Mouse (Mus musculus) hindbrain, postnatal 0 days (tissue): ENCODE results near the gene C1qa. TPM values are rescaled to one million over a fixed set of nuclear protein-coding genes. Genes with fewer than 3 reads are reported as not detected.
A peak's percentile ranks its signal among the peaks of the same experiment; 100 is the strongest.

ENCODE experiments used
- ATAC-seq: fragments of 200-750 bp; cut with Nextera tagmentation; 2 replicates; pipeline ENCODE4 v1.8.0; 2017; ENCODE audit warnings: mild to moderate bottlenecking, moderate TSS enrichment, moderate library complexity
- DNase-seq: peaks from one replicate; pipeline ENCODE4 v3.0.0-alpha.2; 2015; ENCODE audit warnings: low spot score
- H3K27ac ChIP-seq: fragments of 300-500 bp; sonication (generic); 2 replicates; pipeline ENCODE4 v1.5.1; 2014; ENCODE audit warnings: mild to moderate bottlenecking
- H3K27me3 ChIP-seq: fragments of 300-500 bp; sonication (generic); 2 replicates; pipeline ENCODE4 v1.6.1; 2014; ENCODE audit warnings: low read length, mixed read lengths; ENCODE audit not compliant: insufficient read depth
- H3K36me3 ChIP-seq: fragments of 300-500 bp; sonication (generic); 2 replicates; pipeline ENCODE4 v1.6.1; 2014; ENCODE audit warnings: low read length, mixed read lengths; ENCODE audit not compliant: insufficient read depth
- H3K4me1 ChIP-seq: fragments of 300-500 bp; sonication (generic); 2 replicates; pipeline ENCODE4 v1.6.1; 2014; ENCODE audit warnings: antibody characterized with exemption, low read length, mixed read lengths; ENCODE audit not compliant: insufficient read depth
- H3K4me2 ChIP-seq: fragments of 300-500 bp; sonication (generic); 2 replicates; pipeline ENCODE4 v1.6.1; 2014; ENCODE audit warnings: low read depth, mild to moderate bottlenecking, low read length, moderate library complexity, mixed read lengths
- H3K4me3 ChIP-seq: fragments of 300-500 bp; sonication (generic); 2 replicates; pipeline ENCODE4 v1.5.1; 2014; ENCODE audit warnings: low read length
- H3K9ac ChIP-seq: fragments of 300-500 bp; sonication (generic); replicated peaks from 2 replicates; pipeline ENCODE4 v1.6.1; 2014; ENCODE audit warnings: mild to moderate bottlenecking, low read length, moderate library complexity, mixed read lengths
- H3K9me3 ChIP-seq: fragments of 300-500 bp; sonication (generic); 2 replicates; pipeline ENCODE4 v1.6.1; 2016; ENCODE audit warnings: low read length, mixed read lengths
- CTCF ChIP-seq: IDR thresholded peaks from 2 replicates; pipeline ENCODE4 v1.5.1; 2016; ENCODE audit warnings: antibody characterized with exemption, control low read depth, low read depth
- WGBS: fragments of 180-500 bp; shearing (Covaris S2); extraction: QIAGEN DNeasy Blood & Tissue Kit; methylation state at CpG from one replicate; pipeline ENCODE4 v1.1.7; 2014; 5-methylcytosine and 5-hydroxymethylcytosine counted together
- polyA plus RNA-seq: library from polyadenylated mRNA; unstranded; fragments of >200 nt; fragmentation: Nextera tagmentation; extraction: Ambion mirVana; gene quantifications from 2 replicates; pipeline ENCODE4 v1.2.1, GENCODE M21; 2015
- total RNA-seq: library from RNA; depleted of rRNA; stranded (reverse); fragments of >200 nt; gene quantifications from 2 replicates; pipeline ENCODE4 v1.2.3, GENCODE M21; 2014; rRNA removed

C1qa gene
- total and polyA plus RNA-seq, 2 experiments from 2014 or later: 49.9 to 55.4 TPM

DNA sequence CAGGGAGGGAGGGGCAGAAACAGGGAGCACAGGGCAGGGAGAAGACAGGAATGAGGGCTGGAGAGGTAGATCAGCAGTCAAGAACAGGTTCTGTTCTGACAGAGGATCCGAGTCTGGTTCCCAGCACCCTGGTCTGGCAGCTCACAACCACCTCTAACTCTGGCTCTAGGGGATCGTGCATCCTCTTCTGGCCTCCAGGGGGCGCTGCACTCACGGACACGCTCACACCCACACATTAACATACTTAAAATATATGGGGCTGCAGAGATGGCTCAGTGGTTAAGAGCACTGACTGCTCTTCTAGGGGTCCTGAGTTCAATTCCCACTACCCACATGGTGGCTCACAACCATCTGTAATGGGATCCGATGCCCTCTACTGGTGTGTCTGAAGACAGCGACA lies 38.6 kb downstream of the C1qa start:
- H3K4me2 ChIP-seq: no peak overlapping the region
- DNase-seq (no peak), ATAC-seq (no peak)
- H3K4me3 ChIP-seq: no peak overlapping the region
- WGBS: 86% methylated on average over 7 of the region's 7 CpGs
- no peaks in the 10 kb centered on the region for H3K27me3 ChIP-seq
- TF ChIP-seq CTCF: peak; percentile 39
- no peaks in the 10 kb centered on the region for H3K36me3 ChIP-seq
- H3K4me1 ChIP-seq: 0 out of 2 replicates have a peak, but pooled peaks cover 3% of the 10 kb centered on the region
- no peak overlapping the region for H3K9ac ChIP-seq
- H3K27ac ChIP-seq: no peak overlapping the region
- no peaks in the 10 kb centered on the region for H3K9me3 ChIP-seq

DNA sequence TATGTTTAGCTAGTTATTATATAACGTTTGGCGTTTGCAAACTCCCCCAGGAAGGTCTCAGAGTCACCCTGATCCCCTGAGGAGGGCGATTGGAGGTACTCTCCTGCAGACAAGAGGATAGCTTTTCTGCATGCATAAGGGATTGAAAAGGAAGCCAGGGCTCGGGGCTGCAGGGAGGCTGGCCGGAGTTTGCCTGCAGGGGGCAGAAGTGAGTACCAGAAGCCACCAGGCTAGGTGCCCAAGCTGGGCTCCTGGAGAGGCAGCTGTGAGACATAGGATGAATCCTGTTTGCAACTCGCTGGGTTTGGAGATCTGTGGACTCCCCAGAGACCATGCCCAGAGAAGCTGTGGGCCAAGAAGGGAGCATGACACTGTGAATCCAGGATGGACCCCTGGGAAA lies 43.5 kb downstream of the C1qa start:
- no peak overlapping the region for H3K27ac ChIP-seq

DNA sequence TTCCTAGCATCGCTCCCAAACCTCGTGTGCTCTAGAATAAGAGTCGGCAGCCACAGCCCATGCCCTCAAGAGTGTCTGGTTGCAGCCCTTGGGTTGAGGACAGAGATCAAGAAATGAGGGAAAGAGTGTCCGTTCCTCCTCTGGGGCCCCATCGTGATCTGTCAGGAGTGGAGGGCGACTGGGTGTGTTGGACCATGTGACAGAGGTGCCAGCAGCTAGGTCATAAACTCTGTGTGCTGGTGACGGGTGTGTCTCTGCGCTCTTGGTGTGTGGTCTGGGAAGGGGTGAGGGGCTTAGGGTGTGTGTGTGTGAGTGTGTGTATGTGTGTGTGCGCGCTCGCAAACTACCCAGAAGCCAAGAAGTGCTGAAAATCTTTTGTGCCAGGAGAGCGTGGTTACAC lies 45.6 kb downstream of the C1qa start:
- H3K27ac ChIP-seq: no peak overlapping the region
- 92% methylated on average over 11 of the region's 12 CpGs for WGBS
- no peaks in the 10 kb centered on the region for H3K36me3 ChIP-seq
- ATAC-seq (no peak), DNase-seq (no peak)
- H3K4me1 ChIP-seq: no peaks in the 10 kb centered on the region
- no peak overlapping the region for H3K4me2 ChIP-seq
- no peaks in the 10 kb centered on the region for H3K9me3 ChIP-seq
- TF ChIP-seq CTCF: no peak
- H3K27me3 ChIP-seq: no peaks in the 10 kb centered on the region
- no peak overlapping the region for H3K4me3 ChIP-seq
- no peak overlapping the region for H3K9ac ChIP-seq

More for the DNA sequence above, 43.5 kb downstream of the C1qa start:
- WGBS: 22% methylated on average over 6 of the region's 6 CpGs
- ATAC-seq (no peak), DNase-seq (peak; percentile 25)
- Histone ChIP-seq H3K36me3 (no peaks in the 10 kb centered on the region), H3K9ac (no peak overlapping the region), H3K9me3 (no peaks in the 10 kb centered on the region), H3K4me1 (no peaks in the 10 kb centered on the region), H3K4me3 (no peak overlapping the region), H3K4me2 (no peak overlapping the region), H3K27me3 (no peaks in the 10 kb centered on the region)
- TF ChIP-seq CTCF: peak; percentile 61

DNA sequence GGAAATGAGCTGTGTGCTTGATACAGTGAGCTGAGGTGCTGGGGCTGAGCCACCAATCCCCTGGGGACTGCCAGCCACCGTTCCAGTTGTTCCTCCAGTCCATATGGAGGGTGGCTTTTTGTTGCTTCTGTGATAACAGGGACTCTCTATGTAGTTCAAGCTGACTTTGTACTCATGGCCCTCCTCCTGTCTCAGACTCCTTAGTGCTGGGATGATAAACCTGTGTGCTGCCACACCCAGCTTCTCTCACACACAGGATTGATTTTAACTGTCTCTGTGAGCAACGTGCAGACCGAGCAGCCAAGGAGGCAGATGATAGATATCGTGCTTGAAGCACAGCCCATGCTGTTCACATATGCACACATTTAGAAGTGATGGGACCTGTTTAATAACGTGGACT lies 46.5 kb downstream of the C1qa start:
- no peak overlapping the region for H3K4me3 ChIP-seq
- WGBS: 48% methylated on average over 5 of the region's 5 CpGs
- H3K27ac ChIP-seq: no peak overlapping the region
- ATAC-seq: no peak
- TF ChIP-seq CTCF: no peak
- no peak overlapping the region for H3K4me2 ChIP-seq
- DNase-seq: no peak
- H3K36me3 ChIP-seq: no peaks in the 10 kb centered on the region
- H3K27me3 ChIP-seq: no peaks in the 10 kb centered on the region
- no peak overlapping the region for H3K9ac ChIP-seq
- H3K4me1 ChIP-seq: no peaks in the 10 kb centered on the region
- no peaks in the 10 kb centered on the region for H3K9me3 ChIP-seq

DNA sequence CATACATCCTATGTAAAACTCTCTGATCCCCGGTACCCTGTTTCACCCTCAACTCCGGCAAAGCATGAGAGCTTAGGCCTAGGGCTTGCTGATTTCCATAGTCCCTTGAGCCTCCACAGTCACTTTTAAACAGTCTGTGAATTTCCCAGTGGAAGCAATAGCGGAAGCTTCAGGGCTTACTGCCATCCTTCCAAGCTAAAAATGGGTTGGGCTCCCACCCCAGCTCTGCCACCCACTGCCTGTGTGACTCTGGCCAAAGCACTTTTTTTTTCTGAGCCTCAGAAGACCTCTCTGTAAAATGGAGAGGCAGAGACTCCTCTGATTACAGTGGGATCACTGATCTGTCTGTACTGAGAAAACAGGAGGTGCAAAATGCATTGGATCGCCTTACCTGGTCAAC lies 50.0 kb downstream of the C1qa start:
- DNase-seq: no peak
- WGBS: 60% methylated on average over 4 of the region's 4 CpGs
- TF ChIP-seq CTCF: no peak
- no peak overlapping the region for H3K4me2 ChIP-seq
- no peak overlapping the region for H3K27ac ChIP-seq
- H3K4me3 ChIP-seq: no peak overlapping the region
- no peak for ATAC-seq
- no peaks in the 10 kb centered on the region for H3K9me3 ChIP-seq
- no peaks in the 10 kb centered on the region for H3K4me1 ChIP-seq
- no peaks in the 10 kb centered on the region for H3K36me3 ChIP-seq
- no peak overlapping the region for H3K9ac ChIP-seq
- no peaks in the 10 kb centered on the region for H3K27me3 ChIP-seq

DNA sequence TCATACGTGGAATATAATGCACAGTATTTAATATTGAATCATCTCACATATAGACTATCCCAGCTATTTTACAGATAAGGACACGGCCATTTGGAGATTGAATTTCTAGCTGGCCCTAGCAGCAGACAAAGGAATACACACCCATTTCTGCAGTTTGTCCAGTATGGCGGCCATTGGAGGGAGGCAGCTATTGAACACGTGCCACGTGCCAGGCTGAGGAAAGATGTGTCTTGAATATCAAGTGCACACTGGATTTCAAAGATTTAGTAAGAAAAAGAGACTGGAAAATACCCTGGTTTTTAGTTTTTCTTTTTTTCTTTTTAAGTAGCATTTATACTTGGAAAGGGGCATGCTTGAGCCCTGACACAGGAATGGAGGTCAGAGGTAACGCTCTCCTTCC lies 51.4 kb downstream of the C1qa start:
- no peak for DNase-seq

More for the DNA sequence above, 51.4 kb downstream of the C1qa start:
- no peak for ATAC-seq
- H3K4me3 ChIP-seq: no peak overlapping the region
- no peaks in the 10 kb centered on the region for H3K27me3 ChIP-seq
- no peak overlapping the region for H3K4me2 ChIP-seq
- WGBS: 54% methylated on average over 6 of the region's 6 CpGs
- H3K27ac ChIP-seq: no peak overlapping the region
- H3K9me3 ChIP-seq: no peaks in the 10 kb centered on the region
- H3K36me3 ChIP-seq: no peaks in the 10 kb centered on the region
- H3K4me1 ChIP-seq: no peaks in the 10 kb centered on the region
- no peak for TF ChIP-seq CTCF
- H3K9ac ChIP-seq: no peak overlapping the region

Other genes with a start within 250 kb of the C1qa start
- 136 and 150 TPM in 2 replicates for gene Ephb2, start 62.8 kb downstream of the C1qa start, total RNA-seq
- gene Ephb2, start 62.8 kb downstream of the C1qa start, polyA plus RNA-seq: 12.6 and 13.0 TPM in 2 replicates
- 65.5 and 72.0 TPM in 2 replicates for gene C1qb, start 12.6 kb downstream of the C1qa start, total RNA-seq
- gene C1qb, start 12.6 kb downstream of the C1qa start, polyA plus RNA-seq: 75.8 and 79.7 TPM in 2 replicates
- 71.8 and 90.1 TPM in 2 replicates for gene C1qc, start 5.7 kb downstream of the C1qa start, total RNA-seq
- 47.1 and 48.3 TPM in 2 replicates for gene C1qc, start 5.7 kb downstream of the C1qa start, polyA plus RNA-seq
- gene Epha8, start 58.0 kb upstream of the C1qa start, total RNA-seq: 52.9 and 59.3 TPM in 2 replicates
- gene Epha8, start 58.0 kb upstream of the C1qa start, polyA plus RNA-seq: 13.3 and 14.2 TPM in 2 replicates
- gene Zbtb40, start 150.0 kb upstream of the C1qa start, total RNA-seq: 8.2 and 9.1 TPM in 2 replicates
- gene Zbtb40, start 150.0 kb upstream of the C1qa start, polyA plus RNA-seq: 1.6 and 1.9 TPM in 2 replicates